Mouse (Mus musculus) embryonic fibroblast, embryonic 13.5 days (primary cell): ENCODE measurements at regions not wholly inside any gene's neighbourhood (a gene's known extent, or its start where the extent isn't known, plus 50 kb on each side); places are given as distances from the start of the nearest gene placed in this dataset.

Experiments used
- H3K27ac ChIP-seq: 2 replicates; pipeline ENCODE4 v1.5.1; 2012; ENCODE audit warnings: low read length, control low read depth, inconsistent platforms; ENCODE audit not compliant: insufficient read depth
- H3K4me1 ChIP-seq: 2 replicates; pipeline ENCODE4 v1.6.1; 2011; ENCODE audit warnings: low read length; ENCODE audit not compliant: control insufficient read depth, insufficient read depth
- H3K4me3 ChIP-seq: 2 replicates; pipeline ENCODE4 v1.5.1; 2011; ENCODE audit warnings: mild to moderate bottlenecking, control low read depth, low read length; ENCODE audit not compliant: insufficient read depth
- CTCF ChIP-seq: IDR thresholded peaks from 2 replicates; pipeline ENCODE4 v1.5.1; 2011; ENCODE audit warnings: mild to moderate bottlenecking, control low read depth, low read length, moderate library complexity, borderline replicate concordance; ENCODE audit not compliant: insufficient read depth
- POLR2A ChIP-seq: IDR thresholded peaks from 2 replicates; pipeline ENCODE4 v1.6.1; 2011; ENCODE audit warnings: low read depth, mild to moderate bottlenecking, control low read depth, low read length, moderate library complexity

GRCm38 (mm10) chrX:17026161-17026829 is 114.7 kb upstream of the Ndp start:
- peak overlapping the region; percentile 52; the same call in 1 of the 2 replicates for H3K27ac ChIP-seq
- TF ChIP-seq CTCF (no peak), POLR2A (no peak)
- H3K4me1 ChIP-seq: peaks cover 2% of the 10 kb centered on the region; the same call in 1 of the 2 replicates
- H3K4me3 ChIP-seq: no peak overlapping the region

- TF ChIP-seq POLR2A (no peak), CTCF (no peak)
- Histone ChIP-seq H3K4me1 (no peaks in the 10 kb centered on the region), H3K4me3 (no peak overlapping the region), H3K27ac (0 out of 2 replicates have a peak overlapping the region, but pooled peaks have one; percentile 18)
Measured at GRCm38 (mm10) chrX:17017823-17018222, 106.2 kb upstream of the Ndp start.

- no peak overlapping the region for H3K4me3 ChIP-seq
- H3K27ac ChIP-seq: no peak overlapping the region
- no peaks in the 10 kb centered on the region for H3K4me1 ChIP-seq
- TF ChIP-seq CTCF (no peak), POLR2A (no peak)
Measured at GRCm38 (mm10) chrX:17009188-17009587, 97.6 kb upstream of the Ndp start.

GRCm38 (mm10) chrX:16998578-16998977 is 87.0 kb upstream of the Ndp start:
- TF ChIP-seq POLR2A (no peak), CTCF (no peak)
- Histone ChIP-seq H3K4me1 (no peaks in the 10 kb centered on the region), H3K27ac (no peak overlapping the region), H3K4me3 (no peak overlapping the region)
